Mouse (Mus musculus) intestine, embryonic 14.5 days (tissue): Measurements from ENCODE around the gene Ryk. TPM values are rescaled to one million over a fixed set of nuclear protein-coding genes. Genes with fewer than 3 reads are reported as not detected.
A peak's percentile ranks its signal among the peaks of the same experiment; 100 is the strongest.

Source experiments
- ATAC-seq: fragments of 200-750 bp; cut with Nextera tagmentation; replicated peaks from 2 replicates; pipeline ENCODE4 v1.8.0; 2017; ENCODE audit warnings: low read depth, moderate number of reproducible peaks, moderate TSS enrichment, moderate library complexity; ENCODE audit not compliant: low FRiP score, low TSS enrichment
- DNase-seq: peaks from one replicate; pipeline ENCODE4 v3.0.0-alpha.2; 2018; ENCODE audit warnings: low spot score
- H3K27ac ChIP-seq: fragments of 300-500 bp; sonication (generic); 2 replicates; pipeline ENCODE4 v1.5.1; 2014; ENCODE audit warnings: low read depth, mild to moderate bottlenecking, control low read depth
- H3K27me3 ChIP-seq: fragments of 300-500 bp; sonication (generic); replicated peaks from 2 replicates; pipeline ENCODE4 v1.6.1; 2014; ENCODE audit warnings: low read length, control low read depth; ENCODE audit not compliant: control insufficient read depth, insufficient read depth
- H3K36me3 ChIP-seq: fragments of 300-500 bp; sonication (generic); 2 replicates; pipeline ENCODE4 v1.6.1; 2014; ENCODE audit warnings: low read length, control low read depth; ENCODE audit not compliant: control insufficient read depth, insufficient read depth
- H3K4me1 ChIP-seq: fragments of 300-500 bp; sonication (generic); replicated peaks from 2 replicates; pipeline ENCODE4 v1.6.1; 2014; ENCODE audit warnings: low read length, control low read depth, mixed read lengths; ENCODE audit not compliant: control insufficient read depth, insufficient read depth
- H3K4me2 ChIP-seq: fragments of 300-500 bp; sonication (generic); 2 replicates; pipeline ENCODE4 v1.6.1; 2014; ENCODE audit warnings: low read length
- H3K4me3 ChIP-seq: fragments of 300-500 bp; sonication (generic); 2 replicates; pipeline ENCODE4 v1.5.1; 2014; ENCODE audit warnings: low read depth, low read length, control low read depth, mixed read lengths
- H3K9ac ChIP-seq: fragments of 300-500 bp; sonication (generic); 2 replicates; pipeline ENCODE4 v1.6.1; 2014; ENCODE audit warnings: mild to moderate bottlenecking, low read length
- H3K9me3 ChIP-seq: fragments of 300-500 bp; sonication (generic); 2 replicates; pipeline ENCODE4 v1.6.1; 2016; ENCODE audit warnings: low read length, control low read depth; ENCODE audit not compliant: control insufficient read depth
- WGBS: fragments of 180-500 bp; shearing (Covaris S2); extraction: QIAGEN DNeasy Blood & Tissue Kit; methylation state at CpG from one replicate; pipeline ENCODE4 v1.1.7; 2014; 5-methylcytosine and 5-hydroxymethylcytosine counted together
- polyA plus RNA-seq: library from polyadenylated mRNA; unstranded; fragments of >200 nt; fragmentation: Nextera tagmentation; extraction: Ambion mirVana; gene quantifications from 2 replicates; pipeline ENCODE4 v1.2.1, GENCODE M21; 2014

Gene Ryk
- polyA plus RNA-seq, 1 experiment from 2014 or later, result 24.9 TPM

DNA sequence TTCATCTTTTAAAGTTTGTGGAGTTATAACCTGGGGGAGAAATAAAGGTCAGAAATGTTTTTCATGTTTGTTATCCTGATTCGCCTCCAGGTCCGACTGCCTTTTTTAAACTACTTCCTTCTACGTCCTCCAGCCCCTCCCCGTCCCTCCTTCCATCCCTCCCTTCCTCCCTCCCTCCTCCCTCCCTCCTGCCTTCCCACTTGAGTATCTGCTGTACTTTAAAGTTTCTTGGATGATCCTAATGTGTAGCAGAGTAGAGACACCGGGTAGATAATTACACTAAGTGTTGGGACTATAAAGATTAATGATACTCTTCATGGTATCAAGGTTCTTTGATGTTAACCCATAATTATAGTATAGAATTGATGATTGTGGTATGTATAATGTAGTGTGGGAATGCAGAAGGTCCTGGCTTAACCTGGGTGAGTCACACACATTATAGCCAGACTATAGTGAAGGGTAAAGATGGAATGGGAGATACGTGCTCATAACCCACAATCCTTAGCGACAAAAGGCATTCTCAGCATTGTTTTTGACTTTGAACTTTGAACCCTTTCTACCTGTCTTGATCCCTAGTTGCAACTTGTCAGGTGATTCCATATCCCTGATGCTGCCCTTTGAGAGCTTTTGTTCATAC, 41.5 kb downstream of the Ryk start:
- no peaks in the 10 kb centered on the region for H3K27me3 ChIP-seq
- 73% methylated on average over 7 of the region's 7 CpGs for WGBS
- ATAC-seq (no peak), DNase-seq (no peak)
- H3K4me2 ChIP-seq, result no peak overlapping the region
- H3K36me3 ChIP-seq, result peaks cover 76% of the 10 kb centered on the region
- H3K4me1 ChIP-seq, result no peaks in the 10 kb centered on the region
- H3K9ac ChIP-seq, result no peak overlapping the region
- no peak overlapping the region for H3K4me3 ChIP-seq
- no peaks in the 10 kb centered on the region for H3K9me3 ChIP-seq
- no peak overlapping the region for H3K27ac ChIP-seq

DNA sequence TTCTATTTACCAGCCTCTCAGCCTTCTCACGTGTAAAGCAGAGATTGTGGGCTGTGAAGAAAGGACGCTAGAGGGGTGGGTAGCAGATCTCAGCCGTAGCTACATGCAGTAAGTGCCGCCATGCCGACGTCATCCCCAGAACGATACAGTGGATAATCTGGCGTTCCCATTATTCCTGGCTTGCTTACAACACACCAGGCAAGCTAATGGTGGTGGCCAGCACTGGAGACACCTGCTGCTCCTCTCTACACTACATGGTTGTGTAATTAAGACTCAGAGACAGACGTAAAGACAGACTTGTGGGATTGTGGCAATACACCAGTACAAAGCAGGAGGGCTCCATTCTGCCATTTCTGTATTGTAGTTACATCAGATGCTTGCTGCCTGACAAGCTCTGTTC, 43.2 kb downstream of the Ryk start:
- Histone ChIP-seq H3K4me2 (no peak overlapping the region), H3K9me3 (no peaks in the 10 kb centered on the region), H3K36me3 (peaks cover 67% of the 10 kb centered on the region), H3K4me1 (no peaks in the 10 kb centered on the region), H3K27ac (no peak overlapping the region), H3K4me3 (no peak overlapping the region), H3K9ac (no peak overlapping the region), H3K27me3 (no peaks in the 10 kb centered on the region)
- ATAC-seq (no peak), DNase-seq (no peak)
- 90% methylated on average over 9 of the region's 9 CpGs for WGBS

DNA sequence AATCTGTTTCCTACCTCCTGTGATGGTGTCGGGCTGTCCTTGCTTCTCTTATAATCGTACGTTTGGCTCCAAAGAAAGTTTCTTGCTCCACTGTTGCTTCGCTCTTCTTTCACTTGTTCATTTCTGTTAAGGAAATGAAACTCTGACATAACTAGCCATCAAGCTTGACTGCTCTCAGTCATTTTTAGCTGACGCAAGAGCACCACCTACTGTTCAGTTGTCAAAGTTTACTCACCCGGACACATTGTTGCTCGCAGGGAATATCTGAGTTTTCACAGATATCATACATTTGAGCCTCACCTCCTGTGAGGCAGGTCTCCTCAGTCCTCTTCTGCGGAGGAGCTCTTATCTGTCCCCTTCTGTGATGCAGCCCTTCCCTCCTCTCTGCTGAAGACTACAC, 44.8 kb downstream of the Ryk start:
- H3K4me2 ChIP-seq, result no peak overlapping the region
- WGBS, result 63% methylated on average over 8 of the region's 8 CpGs
- H3K4me1 ChIP-seq, result no peaks in the 10 kb centered on the region
- no peak overlapping the region for H3K4me3 ChIP-seq
- peak; percentile 76 for DNase-seq
- H3K27me3 ChIP-seq, result no peaks in the 10 kb centered on the region
- no peaks in the 10 kb centered on the region for H3K9me3 ChIP-seq
- H3K36me3 ChIP-seq, result peaks cover 74% of the 10 kb centered on the region
- H3K27ac ChIP-seq, result no peak overlapping the region
- ATAC-seq, result no peak
- no peak overlapping the region for H3K9ac ChIP-seq

DNA sequence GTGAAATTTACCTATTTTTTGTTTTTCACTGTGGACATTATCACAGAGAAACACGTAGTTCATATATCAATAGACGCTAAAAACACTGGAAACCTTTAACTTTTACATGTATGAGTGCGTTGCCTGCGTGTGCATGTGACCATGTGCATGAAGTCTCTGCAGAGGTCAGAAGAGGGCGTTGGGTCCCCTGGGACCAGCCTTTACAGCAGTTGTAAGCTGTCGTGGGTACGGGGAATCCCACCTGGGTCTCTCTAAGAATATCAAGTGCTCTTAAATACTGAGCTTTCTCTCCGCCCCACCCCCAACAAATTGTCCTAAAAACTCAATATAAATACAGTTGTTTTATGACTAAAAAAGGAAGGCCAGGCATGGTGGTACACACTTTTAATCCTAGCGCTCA, 50.0 kb downstream of the Ryk start:
- Histone ChIP-seq H3K36me3 (peaks cover 66% of the 10 kb centered on the region), H3K9me3 (no peaks in the 10 kb centered on the region)
- WGBS, result 90% methylated on average over 9 of the region's 9 CpGs

DNA sequence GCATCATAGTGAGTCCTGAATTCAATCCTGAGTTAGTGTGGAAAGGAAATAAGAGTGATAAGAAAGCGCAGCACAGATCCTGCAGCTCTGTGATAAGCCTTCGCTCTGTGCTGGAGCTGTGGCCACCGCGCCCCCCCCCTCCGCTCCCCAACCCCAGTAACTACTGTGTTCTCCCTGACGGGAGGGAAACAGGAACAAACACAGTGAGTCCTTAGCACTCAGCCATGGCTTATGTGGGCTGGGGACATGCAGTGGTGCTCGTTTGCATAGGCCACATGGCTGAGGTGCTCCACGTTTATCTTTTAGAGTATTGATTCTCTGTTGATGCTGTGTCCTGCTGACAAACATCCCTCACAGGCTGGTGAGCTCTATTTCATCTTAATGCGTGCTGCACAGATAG, 55.4 kb downstream of the Ryk start:
- Histone ChIP-seq H3K9me3 (no peaks in the 10 kb centered on the region), H3K4me1 (no peaks in the 10 kb centered on the region), H3K27me3 (no peaks in the 10 kb centered on the region), H3K9ac (no peak overlapping the region), H3K4me3 (no peak overlapping the region), H3K4me2 (no peak overlapping the region), H3K36me3 (peaks cover 53% of the 10 kb centered on the region), H3K27ac (no peak overlapping the region)
- DNase-seq (no peak), ATAC-seq (no peak)
- WGBS, result 75% methylated on average over 9 of the region's 9 CpGs

More for the DNA sequence above, 50.0 kb downstream of the Ryk start:
- no peak overlapping the region for H3K4me3 ChIP-seq
- no peak overlapping the region for H3K9ac ChIP-seq
- no peak overlapping the region for H3K27ac ChIP-seq
- ATAC-seq (no peak), DNase-seq (no peak)
- no peaks in the 10 kb centered on the region for H3K4me1 ChIP-seq
- no peaks in the 10 kb centered on the region for H3K27me3 ChIP-seq
- H3K4me2 ChIP-seq, result no peak overlapping the region

DNA sequence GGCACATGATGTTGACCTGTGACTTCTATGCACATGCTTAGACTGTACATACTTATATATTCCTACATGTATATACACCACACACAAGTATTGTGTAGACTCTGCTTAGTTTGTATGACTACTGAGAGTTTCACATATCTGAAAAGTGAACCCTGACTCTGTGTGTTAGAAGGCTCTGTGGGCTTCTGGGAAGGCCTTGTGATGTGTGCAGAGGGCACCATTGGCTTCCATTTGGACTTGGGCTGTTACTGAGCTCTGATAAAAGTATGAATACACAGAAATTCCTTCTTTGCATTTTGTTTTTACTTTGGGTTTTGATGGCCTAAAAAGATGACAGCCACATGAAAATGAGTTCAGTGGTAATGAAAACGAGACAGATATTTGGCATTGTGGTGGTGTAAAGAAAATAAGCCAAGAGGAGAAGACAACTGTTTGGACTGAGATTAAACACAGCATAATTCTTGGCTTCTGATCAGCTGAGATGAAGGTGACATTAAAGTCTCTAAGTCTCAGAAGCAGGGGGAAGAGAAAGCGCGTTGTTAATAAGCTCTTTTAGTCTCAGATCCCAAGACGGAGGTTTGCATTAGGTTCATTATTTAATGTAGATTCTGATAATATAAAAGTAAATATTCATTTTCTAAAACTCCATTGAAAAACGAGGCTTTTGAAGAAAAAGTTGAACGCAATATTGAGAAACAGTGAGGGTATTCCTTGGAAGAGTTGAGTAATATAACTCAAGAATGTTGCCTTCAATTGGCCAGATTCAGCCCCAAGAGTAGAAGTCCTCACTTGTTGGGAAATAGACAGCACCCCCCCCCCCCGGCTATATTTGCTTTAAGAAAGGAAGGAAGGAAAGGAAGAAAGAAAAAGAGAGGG, 58.0 kb downstream of the Ryk start:
- ATAC-seq (no peak), DNase-seq (no peak)
- no peaks in the 10 kb centered on the region for H3K27me3 ChIP-seq
- no peak overlapping the region for H3K27ac ChIP-seq
- no peaks in the 10 kb centered on the region for H3K4me1 ChIP-seq
- no peak overlapping the region for H3K4me3 ChIP-seq
- WGBS, result 83% methylated on average over 7 of the region's 7 CpGs
- H3K9ac ChIP-seq, result no peak overlapping the region
- no peak overlapping the region for H3K4me2 ChIP-seq
- peaks cover 46% of the 10 kb centered on the region for H3K36me3 ChIP-seq
- H3K9me3 ChIP-seq, result no peaks in the 10 kb centered on the region

DNA sequence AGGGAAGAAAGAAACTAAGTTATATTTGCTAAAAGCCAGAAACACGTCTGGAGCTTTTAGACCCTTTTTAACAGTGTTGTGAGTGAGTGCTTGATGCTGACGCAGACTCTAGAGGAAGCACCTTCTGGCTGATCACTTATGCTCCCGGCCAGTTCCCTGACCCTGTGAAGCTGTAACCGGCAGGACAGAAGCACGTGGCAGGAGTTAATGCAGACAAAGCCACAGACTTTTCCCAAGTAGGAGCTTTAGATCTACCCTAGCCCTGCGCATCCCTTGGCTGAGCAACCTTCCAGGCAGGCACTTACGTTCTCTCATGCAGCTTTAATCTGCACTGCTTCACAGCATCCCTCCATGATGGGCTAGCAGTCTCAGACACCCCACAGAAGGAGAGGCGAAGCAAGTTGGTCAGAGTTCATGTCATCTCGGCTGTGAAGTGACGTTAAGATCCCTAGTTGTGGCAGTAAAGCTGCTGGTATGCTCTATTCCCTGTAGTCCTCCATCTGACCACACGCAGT, 58.7 kb downstream of the Ryk start:
- H3K9me3 ChIP-seq, result no peaks in the 10 kb centered on the region
- DNase-seq, result no peak
- 89% methylated on average over 11 of the region's 11 CpGs for WGBS
- H3K4me3 ChIP-seq, result no peak overlapping the region
- no peaks in the 10 kb centered on the region for H3K27me3 ChIP-seq
- H3K36me3 ChIP-seq, result peaks cover 46% of the 10 kb centered on the region
- no peak overlapping the region for H3K9ac ChIP-seq
- H3K4me2 ChIP-seq, result no peak overlapping the region
- H3K27ac ChIP-seq, result no peak overlapping the region
- no peak for ATAC-seq
- H3K4me1 ChIP-seq, result no peaks in the 10 kb centered on the region

DNA sequence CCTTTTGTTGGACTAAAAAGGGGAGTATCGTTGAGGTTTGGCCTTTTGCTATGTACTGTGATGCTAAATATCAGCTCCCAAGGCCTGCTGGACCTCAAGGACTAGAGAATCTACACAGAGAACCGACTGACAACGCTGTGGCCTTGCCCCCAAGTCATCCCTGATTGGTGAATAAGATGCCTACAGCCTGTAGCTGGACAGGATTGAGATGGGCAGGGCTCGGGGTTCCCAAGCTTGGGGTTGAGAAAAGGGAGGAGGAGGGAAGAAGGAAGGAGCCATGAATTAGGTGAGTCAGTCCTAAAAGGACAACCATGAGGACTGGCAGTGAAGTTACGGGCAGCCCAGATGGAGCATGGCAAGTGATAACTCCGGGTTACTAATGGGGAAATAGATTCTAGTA, 65.2 kb downstream of the Ryk start:
- Histone ChIP-seq H3K36me3 (peaks cover 58% of the 10 kb centered on the region), H3K27me3 (no peaks in the 10 kb centered on the region)

More for the DNA sequence above, 65.2 kb downstream of the Ryk start:
- no peak overlapping the region for H3K4me2 ChIP-seq
- no peak overlapping the region for H3K4me3 ChIP-seq
- WGBS, result 91% methylated on average over 6 of the region's 6 CpGs
- no peaks in the 10 kb centered on the region for H3K4me1 ChIP-seq
- no peaks in the 10 kb centered on the region for H3K9me3 ChIP-seq
- no peak overlapping the region for H3K9ac ChIP-seq
- H3K27ac ChIP-seq, result no peak overlapping the region
- ATAC-seq (no peak), DNase-seq (no peak)
